Mouse (Mus musculus): ENCODE measurements at regions not wholly inside any gene's neighbourhood (a gene's known extent, or its start where the extent isn't known, plus 50 kb on each side); places are given as distances from the start of the nearest gene placed in this dataset.

GRCm38 (mm10) chr13:113509403-113510185, 108.8 kb downstream of the Snx18 start:
- H3K36me3 ChIP-seq (ENCODE audit: control insufficient read depth, insufficient read depth, low read length): no peaks in the 10 kb centered on the region
- no peak overlapping the region for H3K27ac ChIP-seq (replicated peaks; ENCODE audit: low read depth, low read length)
- no peaks in the 10 kb centered on the region for H3K27me3 ChIP-seq (ENCODE audit: control insufficient read depth, insufficient read depth, low read length)
- H3K4me3 ChIP-seq (replicated peaks; ENCODE audit: low read depth, low read length): no peak overlapping the region
- H3K4me2 ChIP-seq (ENCODE audit: low read length): no peak overlapping the region
- WGBS: 81% methylated on average over 10 of the region's 10 CpGs
- H3K9me3 ChIP-seq (ENCODE audit: control insufficient read depth, low read length): no peaks in the 10 kb centered on the region
- H3K9ac ChIP-seq (replicated peaks; ENCODE audit: low read length): no peak overlapping the region
- peaks cover 6% of the 10 kb centered on the region; the same call in 1 of the 2 replicates for H3K4me1 ChIP-seq (ENCODE audit: control insufficient read depth, insufficient read depth, low read length)
- DNase-seq (peak; percentile 72), ATAC-seq (ENCODE audit: low FRiP score, low TSS enrichment) (no peak)

GRCm38 (mm10) chr13:113508124-113508728, 110.1 kb downstream of the Snx18 start:
- DNase-seq: no peak
- 88% methylated on average over 11 of the region's 11 CpGs for WGBS
- ATAC-seq (ENCODE audit: low FRiP score, low TSS enrichment): no peak

DNA sequence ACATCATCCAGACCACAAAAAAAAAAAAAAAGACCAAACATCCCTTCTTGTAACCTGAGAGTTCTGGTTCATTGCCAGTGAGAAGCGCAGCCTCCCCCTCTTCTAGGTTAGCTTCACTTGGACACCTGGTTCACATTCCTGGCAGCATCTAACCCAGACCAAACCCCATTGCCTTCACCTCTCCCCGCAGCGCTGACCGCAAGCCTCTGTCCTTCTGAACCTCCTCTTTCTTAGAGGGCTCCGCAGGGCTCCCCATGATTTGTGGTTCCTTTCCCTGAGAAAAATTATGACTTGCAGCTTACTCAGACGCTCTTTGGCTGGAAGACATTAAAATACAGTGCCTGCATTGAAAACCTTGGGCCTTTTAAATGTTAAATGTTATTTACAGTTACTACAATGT, 115.8 kb downstream of the Snx18 start:
- no peaks in the 10 kb centered on the region for H3K9me3 ChIP-seq (ENCODE audit: control insufficient read depth, low read length)
- no peaks in the 10 kb centered on the region for H3K27me3 ChIP-seq (ENCODE audit: control insufficient read depth, insufficient read depth, low read length)
- no peak overlapping the region for H3K4me3 ChIP-seq (replicated peaks; ENCODE audit: low read depth, low read length)
- no peak overlapping the region for H3K9ac ChIP-seq (replicated peaks; ENCODE audit: low read length)
- ATAC-seq (ENCODE audit: low FRiP score, low TSS enrichment) (no peak), DNase-seq (no peak)
- H3K4me1 ChIP-seq (ENCODE audit: control insufficient read depth, insufficient read depth, low read length): no peaks in the 10 kb centered on the region
- no peaks in the 10 kb centered on the region for H3K36me3 ChIP-seq (ENCODE audit: control insufficient read depth, insufficient read depth, low read length)
- no peak overlapping the region for H3K27ac ChIP-seq (replicated peaks; ENCODE audit: low read depth, low read length)
- 95% methylated on average over 6 of the region's 6 CpGs for WGBS
- no peak overlapping the region for H3K4me2 ChIP-seq (ENCODE audit: low read length)

More at GRCm38 (mm10) chr13:113508124-113508728, 110.1 kb downstream of the Snx18 start:
- H3K9ac ChIP-seq (replicated peaks; ENCODE audit: low read length): no peak overlapping the region
- H3K4me2 ChIP-seq (ENCODE audit: low read length): no peak overlapping the region
- no peaks in the 10 kb centered on the region for H3K36me3 ChIP-seq (ENCODE audit: control insufficient read depth, insufficient read depth, low read length)
- H3K4me3 ChIP-seq (replicated peaks; ENCODE audit: low read depth, low read length): no peak overlapping the region
- no peaks in the 10 kb centered on the region for H3K9me3 ChIP-seq (ENCODE audit: control insufficient read depth, low read length)
- no peak overlapping the region for H3K27ac ChIP-seq (replicated peaks; ENCODE audit: low read depth, low read length)
- H3K27me3 ChIP-seq (ENCODE audit: control insufficient read depth, insufficient read depth, low read length): no peaks in the 10 kb centered on the region
- H3K4me1 ChIP-seq (ENCODE audit: control insufficient read depth, insufficient read depth, low read length): peaks cover 6% of the 10 kb centered on the region; the same call in 1 of the 2 replicates

- H3K4me2 ChIP-seq (ENCODE audit: low read length): no peak overlapping the region
- DNase-seq (no peak), ATAC-seq (ENCODE audit: low FRiP score, low TSS enrichment) (no peak)
- no peak overlapping the region for H3K27ac ChIP-seq (replicated peaks; ENCODE audit: low read depth, low read length)
- H3K4me1 ChIP-seq (ENCODE audit: control insufficient read depth, insufficient read depth, low read length): no peaks in the 10 kb centered on the region
- no peak overlapping the region for H3K9ac ChIP-seq (replicated peaks; ENCODE audit: low read length)
- no peaks in the 10 kb centered on the region for H3K27me3 ChIP-seq (ENCODE audit: control insufficient read depth, insufficient read depth, low read length)
- H3K36me3 ChIP-seq (ENCODE audit: control insufficient read depth, insufficient read depth, low read length): no peaks in the 10 kb centered on the region
- WGBS: 89% methylated on average over 3 of the region's 3 CpGs
- no peak overlapping the region for H3K4me3 ChIP-seq (replicated peaks; ENCODE audit: low read depth, low read length)
- no peaks in the 10 kb centered on the region for H3K9me3 ChIP-seq (ENCODE audit: control insufficient read depth, low read length)
Observed at GRCm38 (mm10) chr13:113502059-113502458, 116.3 kb downstream of the Snx18 start.

DNA sequence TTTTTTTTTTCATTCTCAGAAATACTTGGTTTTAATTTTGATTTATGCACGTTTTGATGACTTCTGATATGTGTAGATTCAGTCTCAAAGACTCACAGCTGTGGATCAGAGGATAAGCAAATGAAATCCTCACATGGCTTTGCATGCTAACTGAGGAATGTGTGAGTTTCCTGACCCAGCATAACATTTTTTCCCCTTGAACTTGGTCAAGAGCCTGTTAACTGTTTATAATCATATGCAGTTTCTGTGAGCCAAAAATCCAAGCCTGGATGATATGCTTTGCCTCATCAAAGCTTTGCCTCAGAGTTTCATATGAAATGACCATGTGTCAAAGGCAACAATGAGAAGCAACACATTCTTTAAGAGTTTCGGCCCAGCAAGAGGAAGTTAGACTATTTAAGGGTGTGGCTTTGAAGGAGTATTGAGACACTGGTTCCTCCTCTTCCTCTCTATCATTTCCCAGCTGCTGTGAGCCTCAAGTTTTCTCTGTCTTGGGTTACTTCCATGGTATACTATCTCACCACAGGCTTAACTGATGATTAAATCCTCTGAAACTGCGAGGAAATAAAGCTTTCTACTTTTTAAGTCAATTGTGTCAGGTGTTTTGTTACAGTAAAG, 117.9 kb downstream of the Snx18 start:
- H3K4me1 ChIP-seq (ENCODE audit: control insufficient read depth, insufficient read depth, low read length): no peaks in the 10 kb centered on the region
- H3K36me3 ChIP-seq (ENCODE audit: control insufficient read depth, insufficient read depth, low read length): no peaks in the 10 kb centered on the region
- DNase-seq (no peak), ATAC-seq (ENCODE audit: low FRiP score, low TSS enrichment) (no peak)
- 84% methylated on average over 3 of the region's 3 CpGs for WGBS
- no peak overlapping the region for H3K4me3 ChIP-seq (replicated peaks; ENCODE audit: low read depth, low read length)
- H3K4me2 ChIP-seq (ENCODE audit: low read length): no peak overlapping the region
- H3K9me3 ChIP-seq (ENCODE audit: control insufficient read depth, low read length): no peaks in the 10 kb centered on the region
- H3K9ac ChIP-seq (replicated peaks; ENCODE audit: low read length): no peak overlapping the region
- no peaks in the 10 kb centered on the region for H3K27me3 ChIP-seq (ENCODE audit: control insufficient read depth, insufficient read depth, low read length)
- H3K27ac ChIP-seq (replicated peaks; ENCODE audit: low read depth, low read length): no peak overlapping the region

DNA sequence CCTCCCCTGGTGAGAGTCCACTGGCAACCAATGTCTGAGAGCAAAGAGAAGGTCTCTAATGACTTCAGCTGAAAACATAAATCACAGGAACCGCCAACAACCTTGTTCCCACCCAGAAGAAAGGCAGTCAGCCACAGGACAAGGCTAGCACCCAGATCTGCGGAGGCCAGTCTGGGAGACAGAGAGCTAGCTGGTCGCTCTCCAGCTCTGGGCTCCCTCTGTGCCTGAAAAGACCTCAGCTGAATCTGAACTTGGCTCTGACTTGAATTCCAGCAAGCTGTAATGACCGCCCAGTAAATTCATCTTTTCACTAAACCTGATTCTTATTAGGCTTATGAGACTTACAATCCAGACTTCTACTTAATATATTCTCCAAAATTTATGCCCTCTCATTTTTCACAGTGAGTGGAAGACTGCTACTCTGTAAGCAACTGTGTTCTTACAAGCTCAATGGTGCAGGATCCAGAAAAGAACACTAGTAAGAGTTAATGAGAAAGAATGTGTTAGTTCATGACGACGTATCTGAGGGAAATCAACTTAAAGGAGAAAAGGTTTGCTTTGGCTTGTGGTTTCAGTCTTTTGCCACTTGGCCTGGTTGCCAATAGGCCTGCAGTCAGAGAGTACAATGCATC, 119.2 kb downstream of the Snx18 start:
- WGBS: 91% methylated on average over 6 of the region's 6 CpGs

GRCm38 (mm10) chr13:113495595-113496285, 122.6 kb downstream of the Snx18 start:
- no peak overlapping the region for H3K9ac ChIP-seq (replicated peaks; ENCODE audit: low read length)
- no peak for DNase-seq
- ATAC-seq (ENCODE audit: low FRiP score, low TSS enrichment): no peak
- no peaks in the 10 kb centered on the region for H3K4me1 ChIP-seq (ENCODE audit: control insufficient read depth, insufficient read depth, low read length)
- H3K27ac ChIP-seq (replicated peaks; ENCODE audit: low read depth, low read length): no peak overlapping the region
- H3K4me2 ChIP-seq (ENCODE audit: low read length): no peak overlapping the region
- H3K27me3 ChIP-seq (ENCODE audit: control insufficient read depth, insufficient read depth, low read length): no peaks in the 10 kb centered on the region
- no peak overlapping the region for H3K4me3 ChIP-seq (replicated peaks; ENCODE audit: low read depth, low read length)
- no peaks in the 10 kb centered on the region for H3K36me3 ChIP-seq (ENCODE audit: control insufficient read depth, insufficient read depth, low read length)
- no peaks in the 10 kb centered on the region for H3K9me3 ChIP-seq (ENCODE audit: control insufficient read depth, low read length)
- WGBS: 77% methylated on average over 5 of the region's 5 CpGs

More for the DNA sequence above, 119.2 kb downstream of the Snx18 start:
- ATAC-seq (ENCODE audit: low FRiP score, low TSS enrichment) (no peak), DNase-seq (no peak)
- Histone ChIP-seq H3K27ac (replicated peaks; ENCODE audit: low read depth, low read length) (no peak overlapping the region), H3K4me2 (ENCODE audit: low read length) (no peak overlapping the region), H3K9me3 (ENCODE audit: control insufficient read depth, low read length) (no peaks in the 10 kb centered on the region), H3K36me3 (ENCODE audit: control insufficient read depth, insufficient read depth, low read length) (no peaks in the 10 kb centered on the region), H3K9ac (replicated peaks; ENCODE audit: low read length) (no peak overlapping the region), H3K4me3 (replicated peaks; ENCODE audit: low read depth, low read length) (no peak overlapping the region), H3K27me3 (ENCODE audit: control insufficient read depth, insufficient read depth, low read length) (no peaks in the 10 kb centered on the region), H3K4me1 (ENCODE audit: control insufficient read depth, insufficient read depth, low read length) (no peaks in the 10 kb centered on the region)

DNA sequence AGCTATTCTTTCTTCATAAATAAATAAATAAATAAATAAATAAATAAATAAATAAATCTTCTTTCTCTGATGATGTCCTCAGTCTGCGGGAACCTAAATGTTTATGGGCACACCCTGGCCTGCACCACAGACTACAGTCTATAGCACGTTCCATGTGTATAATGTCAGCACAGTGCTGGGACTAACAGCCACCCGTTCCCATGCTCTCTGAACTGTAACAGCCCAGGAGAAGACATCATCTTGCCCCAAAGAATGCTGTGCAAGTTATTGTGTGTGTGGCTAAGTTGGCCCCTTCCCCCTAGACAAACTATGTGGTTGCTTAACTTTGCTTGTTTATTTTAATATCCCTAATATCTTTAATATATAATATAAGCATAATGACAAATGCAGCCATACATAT, 123.2 kb downstream of the Snx18 start:
- Histone ChIP-seq H3K4me2 (ENCODE audit: low read length) (no peak overlapping the region), H3K27me3 (ENCODE audit: control insufficient read depth, insufficient read depth, low read length) (no peaks in the 10 kb centered on the region), H3K4me3 (replicated peaks; ENCODE audit: low read depth, low read length) (no peak overlapping the region), H3K9me3 (ENCODE audit: control insufficient read depth, low read length) (no peaks in the 10 kb centered on the region), H3K36me3 (ENCODE audit: control insufficient read depth, insufficient read depth, low read length) (no peaks in the 10 kb centered on the region), H3K4me1 (ENCODE audit: control insufficient read depth, insufficient read depth, low read length) (no peaks in the 10 kb centered on the region), H3K9ac (replicated peaks; ENCODE audit: low read length) (no peak overlapping the region), H3K27ac (replicated peaks; ENCODE audit: low read depth, low read length) (no peak overlapping the region)
- 86% methylated on average over 3 of the region's 3 CpGs for WGBS
- no peak for ATAC-seq (ENCODE audit: low FRiP score, low TSS enrichment)
- no peak for DNase-seq

Data from midbrain, embryonic 14.5 days (tissue).